Mouse (Mus musculus): ENCODE measurements around the gene Sema3e.

Sema3e gene

DNA sequence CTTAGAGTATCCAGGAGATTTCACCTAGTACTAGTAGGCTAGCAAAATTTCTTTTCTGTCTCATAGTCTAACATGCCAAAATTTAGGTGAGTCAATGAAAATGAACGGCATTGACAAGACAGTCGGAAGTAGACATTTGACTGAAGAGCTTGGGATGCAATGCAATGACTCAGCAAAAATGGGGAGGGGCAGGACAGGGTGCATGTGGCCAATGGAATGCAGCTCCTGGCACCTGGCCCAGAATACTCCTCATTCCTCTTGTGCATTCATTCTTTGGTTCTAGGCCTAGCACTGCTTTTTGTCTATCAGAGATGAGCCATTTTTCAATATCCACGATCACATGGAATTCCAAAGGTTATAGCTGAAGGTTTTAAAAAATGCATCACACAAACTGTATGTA, 48.1 kb downstream of the Sema3e start:
- DNase-seq (ENCODE audit: low spot score in 2 of 2) = peak in 1 of 2 experiments; percentile 10

DNA sequence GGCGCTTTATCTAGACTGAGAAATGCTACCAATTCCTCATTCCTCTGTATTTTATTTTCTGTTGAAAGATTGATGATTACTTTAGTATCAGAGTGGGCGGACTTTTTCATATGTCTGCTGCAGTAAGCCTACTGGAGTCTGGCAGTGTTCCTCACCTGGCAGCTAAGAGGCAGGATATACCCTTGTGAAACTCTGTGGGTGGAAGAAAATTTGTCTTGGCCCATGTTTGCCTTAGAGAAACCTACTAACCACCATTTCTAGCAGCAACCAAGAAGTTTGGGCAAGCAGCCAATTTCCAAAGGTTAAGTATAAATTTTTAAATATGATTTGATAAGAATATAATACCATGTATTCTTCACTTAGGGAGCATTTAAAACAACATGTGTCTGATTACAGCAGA, 63.0 kb downstream of the Sema3e start:
- DNase-seq (ENCODE audit: low spot score in 2 of 2) = no peak

DNA sequence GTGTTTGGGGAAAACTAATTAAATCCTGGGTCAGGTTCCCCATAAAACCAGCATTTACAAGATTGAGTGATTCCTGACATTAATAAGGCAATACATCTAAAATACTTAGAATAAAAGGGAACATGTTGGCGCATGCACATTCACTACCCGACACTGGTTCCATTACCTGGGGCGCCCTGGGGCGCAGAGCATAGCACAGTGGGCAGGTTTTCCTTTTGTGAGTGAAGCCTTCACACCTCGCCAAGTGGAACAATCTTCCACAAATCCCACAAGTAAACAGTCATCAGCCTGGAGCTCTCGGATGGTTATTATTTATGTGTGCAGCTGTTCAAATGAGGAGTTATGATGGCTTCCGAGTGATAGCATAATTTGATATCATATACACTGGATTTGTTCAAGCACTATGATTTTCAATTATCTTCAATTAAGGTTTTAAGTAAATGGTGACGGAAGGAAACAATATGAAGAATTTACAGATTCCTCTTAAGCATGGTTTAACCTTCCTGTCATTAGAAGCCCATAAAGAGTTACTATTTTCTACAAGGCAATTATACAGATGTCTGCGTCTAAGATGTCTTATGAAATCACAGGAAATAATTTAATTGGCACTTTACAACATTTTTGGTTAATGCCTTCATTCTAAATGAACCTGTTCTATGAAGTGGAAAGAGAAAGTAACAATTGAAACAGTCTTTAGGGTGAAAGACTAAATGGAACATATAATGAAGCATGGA, 65.0 kb downstream of the Sema3e start:
- no peak for DNase-seq (ENCODE audit: low spot score in 2 of 2)

DNA sequence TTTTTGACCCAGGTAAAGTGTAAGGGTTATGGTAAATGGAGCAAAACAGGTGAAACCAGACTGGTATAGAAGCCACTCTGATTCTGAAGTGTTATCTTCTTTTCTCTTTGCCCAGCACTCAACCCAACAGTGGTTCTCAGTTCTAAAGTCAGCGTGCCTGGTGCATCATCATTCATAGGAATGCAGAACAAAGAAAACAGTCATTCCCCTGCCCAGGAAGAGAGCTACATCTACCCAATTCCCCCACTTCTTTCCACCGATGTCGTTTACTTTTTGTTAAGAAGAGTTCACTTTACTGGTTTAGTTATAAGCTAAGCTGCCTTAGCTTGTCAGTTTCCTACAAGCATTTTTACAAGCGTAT, 65.5 kb downstream of the Sema3e start:
- DNase-seq (ENCODE audit: low spot score in 2 of 2) = no peak

DNA sequence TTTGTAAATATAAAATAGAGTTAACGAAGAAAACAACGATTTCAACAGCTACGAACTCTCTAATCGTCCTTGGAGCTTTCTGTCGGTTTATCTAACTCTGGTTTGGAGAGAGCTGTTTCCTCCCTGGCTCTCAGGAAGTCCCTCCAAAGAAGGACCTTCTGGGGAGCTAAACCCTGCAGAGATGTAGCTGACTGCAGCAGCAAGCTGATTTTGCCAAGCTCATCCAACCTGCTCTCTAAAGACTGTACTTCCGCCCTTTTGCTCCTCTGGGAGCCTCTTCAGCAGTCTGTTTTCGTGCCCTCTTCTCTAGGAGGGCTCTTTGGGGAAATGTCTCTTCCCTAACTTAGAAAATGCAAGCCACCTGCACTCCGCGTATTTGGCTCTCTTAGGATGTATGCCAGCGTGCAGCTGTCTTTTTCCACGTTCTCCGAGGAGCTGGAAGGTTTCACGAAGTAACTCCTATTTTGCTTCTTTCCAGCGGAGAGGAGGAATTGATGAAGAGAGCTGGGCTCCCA, 67.2 kb downstream of the Sema3e start:
- DNase-seq (ENCODE audit: low spot score in 2 of 2) = no peak

DNA sequence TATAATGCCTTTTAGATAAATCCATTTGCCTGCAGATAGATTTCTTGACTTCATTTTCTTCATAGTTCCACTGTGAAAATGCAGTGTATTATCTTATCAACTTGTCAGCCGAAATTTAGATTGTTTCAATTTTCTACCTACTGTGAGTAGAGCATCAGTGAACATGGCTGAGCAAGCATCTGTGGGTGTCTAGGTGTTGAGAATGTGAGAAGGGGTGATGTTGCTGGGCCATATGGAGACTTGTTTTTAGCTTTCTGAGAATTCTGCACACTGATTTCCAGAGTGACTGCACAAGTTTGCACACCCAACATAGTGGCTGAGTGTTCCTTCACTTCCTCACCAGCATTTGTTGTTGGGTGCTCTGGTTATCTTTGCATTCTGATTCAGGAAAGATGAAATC, 71.1 kb downstream of the Sema3e start:
- DNase-seq (ENCODE audit: low spot score in 2 of 2) = no peak

DNA sequence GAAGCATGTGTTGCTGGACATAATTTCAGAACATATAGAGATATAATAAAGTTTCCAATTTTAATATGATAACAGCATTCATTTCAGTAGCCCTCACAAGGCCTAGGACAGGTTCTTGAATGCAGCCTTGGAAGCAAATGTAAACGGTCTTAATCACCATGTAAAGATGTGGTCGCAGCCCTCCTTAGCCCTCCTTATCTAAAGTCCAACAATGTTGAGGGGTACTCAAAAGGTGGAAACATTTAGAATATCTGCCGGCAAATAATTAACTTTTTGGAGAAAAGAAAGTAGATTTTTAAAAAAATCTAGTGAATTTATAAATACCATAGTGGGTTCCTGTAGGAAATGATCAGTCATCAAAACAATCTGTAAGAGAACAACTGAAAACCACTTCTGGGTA, 73.6 kb downstream of the Sema3e start:
- no peak for DNase-seq (ENCODE audit: low spot score in 2 of 2)

DNA sequence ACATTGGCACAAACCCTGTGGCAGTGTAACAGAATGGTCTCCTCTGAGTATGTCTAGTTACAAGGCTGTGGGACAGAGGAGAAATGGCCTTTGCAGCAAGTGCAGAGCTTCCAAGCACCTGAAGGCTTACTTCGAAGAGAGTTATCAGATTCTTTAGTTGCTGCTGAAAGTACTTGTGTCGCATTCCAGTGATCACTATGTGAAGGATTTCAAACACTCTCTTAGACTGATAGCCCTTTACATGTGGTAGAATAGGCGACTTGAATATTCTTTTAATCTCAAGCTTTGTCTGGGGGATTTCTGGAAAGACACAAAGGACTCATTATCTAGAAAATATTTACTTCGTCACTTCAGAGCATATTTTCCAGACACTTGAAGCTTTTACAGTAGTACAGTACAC, 82.3 kb downstream of the Sema3e start:
- DNase-seq (ENCODE audit: low spot score in 2 of 2) = no peak

DNA sequence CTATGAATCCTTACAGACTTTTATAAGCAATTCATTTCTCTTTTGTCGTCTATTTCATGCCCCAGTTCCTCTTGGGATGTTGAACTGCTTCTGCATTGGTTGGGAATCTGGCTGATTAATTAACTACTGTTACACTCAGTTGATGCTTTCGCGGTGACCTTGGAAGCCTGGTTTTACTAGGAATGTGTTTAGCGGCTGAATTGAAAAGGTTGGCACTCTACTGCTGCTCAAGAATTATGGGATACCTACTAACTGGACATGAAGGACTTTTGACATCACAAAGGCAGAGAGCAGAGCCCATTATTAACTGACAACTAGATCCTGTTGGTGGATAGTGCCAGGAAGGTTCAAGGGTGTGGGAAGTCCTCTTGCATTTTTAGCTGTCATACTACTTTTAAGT, 83.9 kb downstream of the Sema3e start:
- no peak for DNase-seq (ENCODE audit: low spot score in 2 of 2)

DNA sequence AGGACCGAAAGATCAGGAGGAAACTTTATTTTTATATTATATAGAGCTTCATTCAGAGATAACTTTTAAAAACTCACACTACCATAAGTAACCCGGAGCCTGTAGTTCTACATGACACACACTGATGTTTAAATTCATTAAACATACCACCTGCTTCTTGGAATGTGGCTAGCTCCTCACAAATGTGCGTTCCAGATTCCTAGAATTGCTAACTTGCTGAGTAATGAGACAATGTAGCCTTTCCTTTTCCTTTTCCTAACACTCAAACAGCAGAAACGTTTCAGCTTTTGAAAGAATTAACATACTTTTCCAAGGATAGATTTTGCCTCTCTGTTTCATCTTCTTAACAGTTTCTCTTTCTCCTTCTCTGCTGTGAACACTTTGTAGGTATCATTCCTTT, 86.3 kb downstream of the Sema3e start:
- DNase-seq (ENCODE audit: low spot score in 2 of 2) = no peak

DNA sequence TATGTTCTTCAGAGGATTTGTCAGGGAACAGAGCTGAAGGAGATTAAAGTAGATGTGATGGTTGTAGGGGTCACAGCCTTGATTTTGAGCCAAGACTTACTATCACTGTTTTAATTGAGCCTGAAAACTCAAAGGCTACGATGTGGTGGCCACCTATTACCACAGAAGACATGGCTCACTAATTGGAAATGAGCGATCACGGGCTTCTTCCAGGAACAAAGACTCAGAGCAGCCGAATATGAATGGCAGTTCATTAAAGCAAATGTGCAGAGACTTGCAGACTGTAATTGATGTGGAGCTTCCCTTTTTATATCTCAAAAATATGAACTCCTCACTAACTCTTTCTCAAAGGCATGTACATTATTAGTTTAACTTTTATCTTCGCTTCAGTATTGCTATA, 96.8 kb downstream of the Sema3e start:
- DNase-seq (ENCODE audit: low spot score in 2 of 2) = no peak

DNA sequence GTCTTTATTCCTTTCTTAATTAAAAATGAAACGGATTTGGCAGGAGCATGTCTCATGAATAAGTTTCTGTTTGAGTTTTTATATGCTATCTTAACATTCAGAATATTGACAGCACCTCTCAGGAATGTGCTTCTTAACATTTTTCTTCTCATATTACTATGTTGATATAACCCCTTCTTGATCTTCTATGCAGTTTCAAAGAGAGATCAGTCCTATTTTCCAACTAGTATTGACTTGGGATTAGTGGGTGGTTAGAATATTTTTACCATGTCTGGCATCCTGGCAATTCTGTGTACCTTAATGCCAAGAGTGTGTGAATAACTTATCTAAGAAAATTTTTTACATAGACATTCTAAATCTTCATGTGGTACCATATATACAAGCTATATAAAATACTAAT, 101.5 kb downstream of the Sema3e start:
- no peak for DNase-seq (ENCODE audit: low spot score in 2 of 2)

DNA sequence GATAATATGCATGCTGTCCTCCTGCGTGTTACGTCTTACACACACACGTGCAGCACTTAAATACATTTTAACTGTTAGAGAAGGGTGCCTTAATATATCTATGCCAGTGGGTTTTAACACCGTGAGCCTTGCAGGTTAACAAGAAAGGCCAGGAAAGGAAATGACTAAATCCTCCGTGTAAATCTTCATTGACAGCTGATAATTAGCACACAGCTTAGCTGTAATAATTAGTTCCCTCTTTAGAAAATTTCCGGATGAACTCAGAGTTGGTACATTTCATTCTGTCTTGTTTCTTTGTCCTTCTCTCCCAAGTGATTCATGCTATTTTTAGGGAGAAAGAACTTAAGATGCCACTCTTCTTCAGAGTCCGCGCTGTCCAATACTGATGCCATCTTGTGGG, 110.9 kb downstream of the Sema3e start:
- DNase-seq (ENCODE audit: low spot score in 2 of 2) = no peak

DNA sequence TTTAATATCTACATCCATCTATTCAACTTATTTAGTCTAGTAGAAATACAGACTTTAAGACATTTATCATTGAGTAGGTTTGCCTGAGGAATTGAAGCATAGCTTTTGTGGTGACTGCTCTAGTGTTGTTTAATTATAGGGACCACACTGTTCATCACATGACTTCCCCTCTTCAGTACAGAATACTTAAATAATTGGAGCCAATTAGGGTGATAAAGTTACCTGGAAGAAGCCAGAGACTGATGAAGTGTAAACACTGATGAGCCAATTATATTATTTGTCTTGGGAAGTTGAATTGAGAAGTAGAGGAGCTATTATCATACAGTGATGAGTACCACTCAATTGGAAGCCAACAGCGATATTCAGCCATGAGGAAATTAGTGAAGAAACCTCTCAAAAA, 113.6 kb downstream of the Sema3e start:
- DNase-seq (ENCODE audit: low spot score in 2 of 2) = no peak

DNA sequence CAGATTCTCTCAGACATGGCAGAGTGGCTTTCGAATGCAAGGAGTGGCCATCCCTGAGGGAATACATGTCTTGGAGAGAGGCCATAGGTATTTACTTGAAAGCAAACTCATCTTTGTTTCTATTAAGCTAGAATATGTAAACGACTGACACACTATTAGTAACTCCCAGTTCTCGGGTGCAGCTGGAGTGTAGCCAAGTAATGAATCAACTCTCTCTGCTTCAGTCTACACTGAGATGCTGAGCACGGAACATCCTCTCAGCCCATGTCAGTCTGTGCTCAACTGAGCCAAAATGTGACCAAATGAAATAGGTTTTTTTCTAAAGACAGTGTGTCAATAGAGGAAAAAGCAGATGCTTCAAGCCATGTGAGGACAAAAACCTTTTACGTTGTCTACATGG, 137.5 kb downstream of the Sema3e start:
- no peak for DNase-seq (ENCODE audit: low spot score in 2 of 2)

DNA sequence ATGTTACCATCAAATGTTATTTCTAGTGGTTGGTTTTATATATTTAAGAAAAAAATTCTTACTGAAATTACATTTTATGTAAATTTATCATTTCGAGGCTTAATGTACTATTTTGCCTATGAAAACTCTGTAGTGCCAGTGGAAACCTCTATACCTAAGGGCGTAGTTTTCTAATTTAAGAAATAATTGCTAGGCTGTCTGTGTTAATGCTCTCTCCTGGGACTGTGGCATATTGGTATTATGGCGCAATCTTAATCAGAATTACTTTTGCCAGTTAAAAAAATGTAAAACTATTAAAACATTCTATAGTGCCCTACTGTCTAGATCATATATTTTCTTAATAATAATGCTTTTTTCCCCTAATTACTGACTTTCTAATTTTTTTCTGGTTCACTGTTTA, 138.2 kb downstream of the Sema3e start:
- no peak for DNase-seq (ENCODE audit: low spot score in 2 of 2)

DNA sequence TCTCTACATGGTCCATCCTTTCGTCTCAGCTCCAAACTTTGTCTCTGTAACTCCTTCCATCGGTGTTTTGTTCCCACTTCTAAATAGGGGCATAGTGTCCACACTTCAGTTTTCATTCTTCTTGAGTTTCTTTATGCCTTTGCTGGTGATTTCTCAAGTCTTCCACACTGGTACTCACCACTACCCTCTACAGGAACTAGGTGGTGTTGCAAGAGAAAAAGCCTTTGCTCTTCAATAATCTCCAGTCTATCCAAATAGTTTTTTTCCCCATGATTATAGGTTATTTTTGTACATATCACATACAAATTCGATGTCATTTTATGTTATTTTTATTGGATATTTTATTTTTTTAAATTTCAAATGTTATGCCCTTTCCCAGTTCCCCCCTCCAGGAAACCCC, 142.7 kb downstream of the Sema3e start:
- DNase-seq (ENCODE audit: low spot score in 2 of 2) = no peak

DNA sequence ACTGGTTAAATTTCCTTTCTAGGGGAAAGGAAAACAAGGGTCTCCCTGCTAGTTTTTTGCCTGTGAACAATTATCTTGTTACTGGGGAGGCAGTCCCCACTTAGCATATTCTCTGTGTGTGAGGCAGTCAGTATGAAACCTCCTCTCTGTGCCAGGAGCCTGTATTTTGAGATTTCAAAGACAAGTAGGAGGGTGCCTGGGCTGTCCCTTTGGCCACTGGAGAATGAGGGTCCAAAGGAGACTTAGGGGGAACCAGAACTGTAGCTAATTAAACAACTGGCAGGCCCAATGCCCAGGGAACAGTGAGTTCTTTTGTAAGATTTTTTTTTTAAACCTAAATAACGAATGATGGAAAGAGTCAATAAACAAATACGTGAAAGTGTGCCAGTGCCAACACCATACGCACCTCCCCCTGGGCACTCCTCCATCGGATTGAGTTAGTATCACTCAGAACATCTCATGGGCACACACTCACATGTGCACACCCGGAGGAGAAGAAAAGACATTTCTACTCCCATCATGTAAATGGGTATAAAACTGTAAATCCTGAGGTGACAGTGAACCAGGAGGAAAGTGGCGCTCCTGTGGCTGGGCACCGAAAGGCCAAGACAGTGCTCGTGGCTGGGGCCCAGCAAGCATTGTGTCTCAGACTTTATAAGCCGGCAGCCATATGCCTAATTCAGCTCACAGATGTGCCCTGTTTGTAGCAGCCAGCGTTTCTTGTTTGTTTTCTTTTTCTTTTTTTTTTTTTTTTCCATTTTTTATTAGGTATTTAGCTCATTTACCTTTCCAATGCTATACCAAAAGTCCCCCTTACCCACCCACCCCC, 148.5 kb downstream of the Sema3e start:
- no peak for DNase-seq (ENCODE audit: low spot score in 2 of 2)

DNA sequence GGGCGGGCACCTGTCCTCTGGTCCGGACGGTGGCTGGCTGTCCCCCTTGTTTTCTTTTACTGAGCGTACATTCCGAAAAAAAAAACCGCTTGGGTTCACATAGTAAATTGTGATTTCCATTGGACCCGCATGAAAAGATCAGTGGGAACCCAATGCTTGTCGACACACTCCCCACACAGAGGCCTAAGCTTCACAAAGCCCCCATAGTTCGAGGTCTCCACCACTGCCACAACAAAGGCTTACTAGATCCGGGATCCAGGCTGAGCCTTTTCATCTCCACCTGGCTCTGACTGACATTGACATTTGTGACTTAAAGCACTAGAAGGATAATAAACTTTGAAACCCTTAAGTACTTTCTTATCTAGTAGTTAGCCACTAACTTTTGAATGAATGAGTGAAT, 155.5 kb downstream of the Sema3e start:
- DNase-seq (ENCODE audit: low spot score in 2 of 2) = no peak

DNA sequence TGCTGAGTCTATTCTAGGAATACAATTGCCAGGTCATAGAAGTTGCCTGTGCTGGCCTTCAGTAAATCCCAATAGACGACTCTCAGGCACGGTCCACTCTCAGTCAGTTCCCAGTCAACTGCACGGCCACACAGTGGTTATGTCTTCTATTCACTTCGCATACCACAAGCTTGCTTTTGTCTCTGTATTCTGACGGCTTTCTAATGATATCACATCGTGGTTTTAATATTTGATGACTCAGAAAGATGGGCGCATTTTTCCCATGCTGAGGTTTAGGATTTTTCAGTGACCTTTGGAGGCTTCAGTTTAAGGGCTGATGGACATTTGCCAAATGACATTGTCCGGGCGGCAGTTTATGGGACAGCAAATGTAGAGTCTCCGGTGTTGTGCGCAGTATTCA, 157.1 kb downstream of the Sema3e start:
- DNase-seq (ENCODE audit: low spot score in 2 of 2) = no peak

DNA sequence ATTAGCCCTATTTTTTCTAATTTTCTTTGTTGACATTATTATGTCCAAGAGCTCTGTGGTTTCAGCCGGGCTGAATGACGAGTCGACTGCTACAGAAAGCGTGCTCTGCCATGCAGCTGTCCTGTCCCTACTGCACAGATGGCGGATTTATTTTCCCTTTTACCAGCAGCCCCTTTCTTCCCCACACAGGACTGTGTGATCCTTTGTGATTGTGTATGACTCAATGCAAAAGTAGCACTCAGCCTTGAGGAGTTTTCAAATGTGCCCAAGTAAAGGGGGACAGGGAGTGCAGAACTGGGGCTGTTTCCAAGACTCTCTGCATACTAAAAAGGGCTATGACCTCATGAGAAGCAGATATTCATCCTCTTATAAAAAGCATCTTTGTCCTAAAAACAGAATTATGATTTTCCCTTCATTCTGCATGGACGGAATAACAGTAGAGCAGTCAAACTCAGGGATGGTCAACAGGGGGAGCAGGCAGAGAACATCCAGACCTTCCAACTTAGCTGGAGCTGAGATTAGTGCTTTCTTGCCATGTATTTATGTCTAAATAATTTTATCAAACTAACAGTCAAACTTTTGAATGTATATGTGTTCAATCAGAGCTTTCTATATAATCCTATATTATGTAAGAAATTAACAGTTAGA, 170.2 kb downstream of the Sema3e start:
- no peak for DNase-seq (ENCODE audit: low spot score in 2 of 2)

DNA sequence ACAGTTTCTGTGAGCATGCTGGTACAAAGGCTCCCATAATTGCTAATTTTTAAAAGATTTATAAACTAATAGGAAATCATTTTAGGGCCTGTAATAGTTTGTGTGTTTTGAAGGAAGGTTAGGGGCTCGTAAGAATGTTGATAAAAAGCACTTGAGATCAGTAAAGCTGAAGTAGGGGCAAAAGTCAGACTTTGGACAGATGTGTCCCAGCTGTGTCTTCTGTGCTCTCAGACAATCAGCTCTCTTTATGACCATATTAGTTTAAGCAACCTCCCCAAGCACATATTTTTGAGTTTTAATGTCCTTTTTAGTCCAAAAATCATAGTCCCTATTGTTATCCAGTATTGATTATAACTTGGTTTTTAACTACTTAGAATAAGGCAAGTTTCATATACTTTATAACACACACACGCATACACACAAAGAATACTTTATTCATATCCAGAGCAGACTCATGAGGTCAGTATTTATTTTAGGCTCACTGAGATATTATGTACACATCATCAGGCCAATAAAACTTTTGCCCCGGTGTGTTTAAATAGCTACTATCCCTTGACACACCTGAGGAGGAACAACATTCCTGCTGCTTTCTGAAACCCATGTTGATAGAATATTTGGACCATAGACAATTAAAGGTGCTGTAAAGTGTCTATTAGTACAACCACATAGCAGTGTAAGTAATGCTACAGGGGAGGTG, 173.4 kb downstream of the Sema3e start:
- DNase-seq (ENCODE audit: low spot score in 2 of 2) = no peak
